Mouse (Mus musculus): Measurements from ENCODE around the gene Slc16a12. TPM values are rescaled to one million over a fixed set of nuclear protein-coding genes. Genes with fewer than 3 reads are reported as not detected.
A peak's percentile ranks its signal among the peaks of the same experiment; 100 is the strongest.
"Not testable (repeated sequence)": the region's sequence is repeated elsewhere in the genome, so short reads cannot be mapped to it uniquely, and the experiment has no call there.

The Slc16a12 gene
- total RNA-seq, 2 experiments from 2014 or later = 0.97 to 1.4 TPM

GRCm38 (mm10) chr19:34662740-34663139 lies 84.3 kb downstream of the Slc16a12 start:
- no peak for DNase-seq

DNA sequence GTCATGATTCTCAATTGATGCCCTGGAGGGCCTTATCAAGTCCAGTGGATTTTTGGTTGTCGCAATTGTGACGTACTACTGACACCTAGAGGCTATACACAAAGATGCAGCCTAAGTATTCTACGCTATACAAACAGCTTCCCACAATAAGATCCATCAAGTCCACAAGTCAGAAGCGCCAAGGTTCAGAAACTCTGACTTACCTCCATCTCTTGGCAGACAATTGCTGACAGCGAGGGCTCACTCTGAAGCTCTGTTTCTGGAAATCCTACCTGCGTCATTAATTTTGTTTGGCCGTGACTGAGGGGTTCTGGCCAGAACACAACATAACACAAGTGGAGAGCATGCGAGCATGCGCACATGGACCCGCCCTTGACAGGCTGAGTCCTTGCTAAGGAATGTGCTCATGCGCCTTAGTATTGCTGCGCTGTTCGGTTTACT lies 85.0 kb downstream of the Slc16a12 start:
- DNase-seq = peak; percentile 31 to 51

GRCm38 (mm10) chr19:34656511-34657298 lies 90.4 kb downstream of the Slc16a12 start:
- DNase-seq = no peak

GRCm38 (mm10) chr19:34655227-34655805 lies 91.8 kb downstream of the Slc16a12 start:
- no peak for DNase-seq

DNA sequence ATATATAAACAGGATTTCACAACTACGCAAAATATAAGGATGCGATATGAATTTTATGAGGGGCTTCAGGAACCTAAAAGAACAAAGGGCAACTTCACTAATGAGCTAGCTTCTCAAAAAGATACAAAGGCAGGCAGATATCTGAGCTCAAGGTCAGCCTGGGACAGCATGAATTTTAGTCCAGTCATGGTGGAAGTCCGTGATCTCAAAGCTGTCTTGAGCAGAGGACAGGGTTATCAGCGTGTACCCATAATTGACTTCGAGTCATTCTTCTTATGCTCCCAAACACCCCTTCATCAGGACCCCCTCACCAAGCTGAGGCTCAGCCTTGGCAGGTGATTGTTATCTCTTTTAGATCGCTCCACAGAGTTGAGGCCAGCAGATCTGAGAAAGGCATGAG lies 96.1 kb downstream of the Slc16a12 start:
- DNase-seq = no peak

DNA sequence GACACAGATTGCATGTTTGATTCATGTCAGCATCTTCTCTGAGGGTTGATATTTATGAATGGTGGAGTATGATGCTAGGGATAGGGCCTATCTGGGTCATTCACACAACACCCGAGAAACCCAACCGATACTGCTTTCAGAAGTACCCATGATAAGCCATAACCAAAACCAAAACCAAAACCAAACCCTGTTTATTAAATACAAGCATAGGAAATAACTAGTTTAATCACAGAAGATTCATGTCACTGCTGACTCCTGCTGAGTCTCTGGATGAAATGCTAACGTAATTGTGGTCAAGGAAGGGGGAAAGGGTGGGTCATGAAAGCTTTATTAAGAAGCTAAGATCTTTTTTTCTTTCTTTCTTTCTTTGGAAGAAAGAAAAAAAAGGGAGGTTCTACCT lies 96.8 kb downstream of the Slc16a12 start:
- no peak for DNase-seq

DNA sequence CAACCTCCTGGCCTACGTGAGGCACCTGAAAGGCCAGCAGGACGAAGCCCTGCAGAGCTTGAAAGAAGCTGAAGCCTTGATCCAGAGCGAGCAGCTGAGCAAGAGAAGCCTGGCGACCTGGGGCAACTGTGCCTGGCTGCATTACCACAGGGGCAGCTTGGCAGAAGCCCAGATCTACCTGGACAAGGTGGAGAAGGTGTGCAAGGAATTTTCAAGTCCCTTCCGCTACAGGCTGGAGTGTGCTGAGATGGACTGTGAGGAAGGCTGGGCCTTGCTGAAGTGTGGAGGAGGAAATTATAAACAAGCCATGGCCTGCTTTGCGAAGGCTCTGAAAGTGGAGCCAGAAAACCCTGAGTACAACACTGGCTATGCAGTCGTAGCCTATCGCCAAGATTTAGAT lies 99.5 kb downstream of the Slc16a12 start:
- DNase-seq = not testable (repeated sequence)

GRCm38 (mm10) chr19:34642616-34643015 lies 104.5 kb downstream of the Slc16a12 start:
- DNase-seq = no peak

- DNase-seq = no peak
Observed at GRCm38 (mm10) chr19:34640623-34641022, 106.5 kb downstream of the Slc16a12 start, which contains the start of the genes Ifit1bl2 and Ifit1. TSS of gene Ifit1bl2 (minus strand) at chr19:34640743. TSS of gene Ifit1 (plus strand) at chr19:34640871.

DNA sequence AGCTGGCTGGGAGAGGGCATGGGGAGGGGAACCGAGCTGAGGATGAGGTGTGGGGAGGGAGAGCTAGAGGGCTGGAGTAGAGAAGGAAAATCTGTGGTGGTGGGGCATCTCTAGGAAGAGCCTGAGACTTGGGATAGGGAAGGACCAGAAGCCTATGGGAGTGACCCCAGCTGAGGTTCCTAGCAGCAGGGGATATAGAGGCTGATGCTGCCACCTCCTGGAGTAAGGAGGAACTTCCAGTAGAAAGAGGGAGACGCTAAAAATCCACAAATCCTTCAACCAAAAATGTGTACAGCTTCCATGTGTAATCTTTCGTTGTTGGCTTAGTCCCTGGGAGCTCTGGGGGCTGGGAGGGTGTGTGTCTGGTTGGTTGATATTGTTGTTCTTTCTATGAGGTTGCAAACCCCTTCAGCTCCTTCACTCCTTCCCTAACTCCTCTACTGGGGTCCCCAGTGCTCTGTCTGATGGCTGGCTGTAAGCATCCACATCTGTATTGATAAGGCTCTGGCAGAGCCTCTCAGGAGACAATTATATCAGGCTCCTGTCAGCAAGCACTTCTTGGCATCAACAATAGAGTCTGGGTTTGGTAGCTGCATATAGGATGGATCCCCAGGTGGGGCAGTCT lies 110.0 kb downstream of the Slc16a12 start:
- peak; percentile 24 to 50 for DNase-seq

- DNase-seq = no peak
Observed at GRCm38 (mm10) chr19:34633484-34633883, 113.6 kb downstream of the Slc16a12 start.

GRCm38 (mm10) chr19:34631487-34631886 lies 115.6 kb downstream of the Slc16a12 start:
- no peak for DNase-seq

DNA sequence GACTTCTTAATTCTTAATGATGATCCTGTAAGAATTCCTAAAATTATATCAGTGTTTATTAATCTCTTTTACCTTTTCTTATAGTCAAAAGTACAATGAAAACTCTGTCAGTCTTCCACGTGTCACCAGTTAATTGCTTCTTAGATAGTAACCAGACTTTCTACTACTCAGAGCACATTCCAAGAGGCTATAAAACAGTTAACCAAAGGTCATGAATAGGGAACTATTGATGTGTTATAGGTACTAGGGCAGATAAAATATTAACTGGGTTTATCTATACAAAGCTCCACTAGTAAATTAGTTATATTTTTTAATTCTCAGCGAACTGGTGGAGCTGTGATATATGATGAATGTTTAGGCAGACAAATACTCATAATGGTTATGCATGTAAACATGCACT lies 119.6 kb downstream of the Slc16a12 start:
- DNase-seq = no peak

DNA sequence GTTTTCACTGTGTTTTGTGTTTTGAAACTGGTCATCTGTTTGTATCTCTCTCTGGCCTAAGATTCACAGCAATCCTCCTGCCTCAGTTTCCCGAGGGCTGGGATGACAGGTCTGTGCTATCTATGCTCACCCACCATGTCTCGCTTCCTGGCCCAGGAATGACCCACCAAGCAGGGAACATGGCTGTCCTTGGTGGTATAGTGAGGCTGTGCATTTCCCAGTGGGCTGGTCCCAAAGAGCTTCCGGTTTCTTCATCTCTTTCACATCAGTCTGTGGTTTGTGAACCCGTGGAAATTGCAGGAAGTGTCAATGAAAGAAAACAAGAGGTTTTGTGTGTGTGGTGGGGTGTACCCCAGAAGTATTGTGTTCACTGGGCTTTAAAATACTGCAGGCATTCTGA lies 122.4 kb downstream of the Slc16a12 start:
- DNase-seq = no peak

DNA sequence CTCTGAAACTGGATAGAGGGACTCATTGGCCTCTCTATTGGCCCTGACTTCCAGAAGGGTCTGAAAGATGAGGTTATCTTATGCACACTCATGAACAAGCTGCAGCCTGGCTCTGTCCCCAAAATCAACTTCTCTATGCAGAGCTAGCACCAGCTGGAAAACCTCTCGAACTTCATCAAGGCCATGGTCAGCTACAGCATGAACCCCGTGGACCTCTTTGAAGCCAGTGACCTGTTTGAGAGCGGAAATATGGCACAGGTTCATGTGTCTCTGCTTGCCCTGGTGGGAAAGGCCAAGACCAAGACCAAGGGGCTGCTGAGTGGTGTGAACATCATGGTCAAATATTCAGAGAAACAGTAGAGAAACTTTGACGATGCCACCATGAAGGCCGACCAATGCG lies 123.3 kb downstream of the Slc16a12 start:
- no peak for DNase-seq

- DNase-seq = no peak
Observed at GRCm38 (mm10) chr19:34620871-34621270, 126.2 kb downstream of the Slc16a12 start.

Small RNA genes lying within 50 kb of the gene (microRNA-seq; reads per million reads assigned to microRNA genes)
- gene Gm27476 = 0 reads per million in 2 experiments

Other genes starting within 250 kb of the Slc16a12 start
- 10 to 100 TPM; 20.2 to 20.5 TPM for gene Lipa, start 219.8 kb downstream of the Slc16a12 start, total RNA-seq (2021)
- gene Ifit2, start 196.6 kb downstream of the Slc16a12 start, total RNA-seq (2021) = 1 to 10 TPM; 3.9 to 5.4 TPM
- gene Ifit3, start 163.8 kb downstream of the Slc16a12 start, total RNA-seq (2021) = 1 to 10 TPM; 1.7 to 2.3 TPM
- 1 to 10 TPM; 1.3 TPM for gene Ifit1bl1, start 145.3 kb downstream of the Slc16a12 start, total RNA-seq (2021)
- gene Ifit3b, start 139.3 kb downstream of the Slc16a12 start, total RNA-seq (2021) = 1 to 10 TPM; 1.1 to 1.4 TPM
- gene Ifit1bl2, start 106.5 kb downstream of the Slc16a12 start, total RNA-seq (2021) = under 1 TPM; 0.40 to 0.46 TPM
- under 1 TPM; 0.38 to 0.80 TPM for gene Ifit1, start 106.4 kb downstream of the Slc16a12 start, total RNA-seq (2021)
- gene Pank1, start 132.2 kb upstream of the Slc16a12 start, total RNA-seq (2021) = 10 to 100 TPM; 19.6 to 20.6 TPM
- gene Kif20b, start 175.1 kb upstream of the Slc16a12 start, total RNA-seq (2021) = 1 to 10 TPM; 1.2 to 1.5 TPM